Mouse (Mus musculus) ES-E14 (cell line): Measurements from ENCODE around the gene Ubxn10.

Source experiments
- CHD2 ChIP-seq: IDR thresholded peaks from 2 replicates; pipeline ENCODE4 v1.6.1; 2014; ENCODE audit warnings: mild to moderate bottlenecking, low read depth, low read length, inconsistent platforms
- HCFC1 ChIP-seq: IDR thresholded peaks from 2 replicates; pipeline ENCODE4 v1.6.1; 2012; ENCODE audit warnings: low read length, inconsistent platforms, borderline replicate concordance; ENCODE audit not compliant: insufficient read depth
- MAFK ChIP-seq: IDR thresholded peaks from 2 replicates; pipeline ENCODE4 v1.6.1; 2014; ENCODE audit warnings: mild to moderate bottlenecking, low read depth, low read length, inconsistent platforms; ENCODE audit not compliant: insufficient read depth
- ZC3H11A ChIP-seq: IDR thresholded peaks from 2 replicates; pipeline ENCODE4 v1.6.1; 2012; ENCODE audit warnings: low read depth, mild to moderate bottlenecking, inconsistent platforms, low read length, borderline replicate concordance
- ZNF384 ChIP-seq: IDR thresholded peaks from 2 replicates; pipeline ENCODE4 v1.6.1; 2012; ENCODE audit warnings: low read depth, low read length, inconsistent platforms

GRCm38 (mm10) chr4:138706620-138707019 lies 30.3 kb downstream of the Ubxn10 start:
- no peak for TF ChIP-seq ZC3H11A
- TF ChIP-seq MAFK = no peak
- no peak for TF ChIP-seq HCFC1
- TF ChIP-seq ZNF384 = no peak
- TF ChIP-seq CHD2 = no peak
